Mouse (Mus musculus) midbrain, embryonic 10.5 days (tissue): ENCODE data around the gene Morc2a. TPM values are rescaled to one million over a fixed set of nuclear protein-coding genes. Genes with fewer than 3 reads are reported as not detected.
"Not testable (repeated sequence)": the region's sequence is repeated elsewhere in the genome, so short reads cannot be mapped to it uniquely, and the experiment has no call there.

Experiments used
- DNase-seq: peaks from one replicate; pipeline ENCODE4 v3.0.0-alpha.2; 2017; ENCODE audit warnings: low spot score
- H3K27ac ChIP-seq: fragments of 300-500 bp; sonication (generic); replicated peaks from 2 replicates; pipeline ENCODE4 v1.5.1; 2016; ENCODE audit warnings: mild to moderate bottlenecking
- H3K27me3 ChIP-seq: fragments of 300-500 bp; sonication (generic); 2 replicates; pipeline ENCODE4 v1.6.1; 2016; ENCODE audit warnings: low read depth, mild to moderate bottlenecking; ENCODE audit not compliant: poor library complexity, severe bottlenecking
- H3K36me3 ChIP-seq: fragments of 300-500 bp; sonication (generic); 2 replicates; pipeline ENCODE4 v1.6.1; 2016; ENCODE audit warnings: mild to moderate bottlenecking, moderate library complexity
- H3K4me1 ChIP-seq: fragments of 300-500 bp; sonication (generic); 2 replicates; pipeline ENCODE4 v1.6.1; 2016
- H3K4me3 ChIP-seq: fragments of 300-500 bp; sonication (generic); 2 replicates; pipeline ENCODE4 v1.5.1; 2016; ENCODE audit warnings: mild to moderate bottlenecking, moderate library complexity
- H3K9me3 ChIP-seq: fragments of 300-500 bp; sonication (generic); replicated peaks from 2 replicates; pipeline ENCODE4 v1.6.1; 2016; ENCODE audit warnings: mild to moderate bottlenecking
- WGBS: fragments of 180-500 bp; shearing (Covaris S2); methylation state at CpG from one replicate; pipeline ENCODE4 v1.1.7; 2016; 5-methylcytosine and 5-hydroxymethylcytosine counted together
- polyA plus RNA-seq: library from polyadenylated mRNA; unstranded; fragments of >200 nt; fragmentation: Nextera tagmentation; extraction: Ambion mirVana; gene quantifications from 2 replicates; pipeline ENCODE4 v1.2.1, GENCODE M21; 2016

Morc2a gene
- 35.6 and 40.7 TPM in 2 replicates for polyA plus RNA-seq

DNA sequence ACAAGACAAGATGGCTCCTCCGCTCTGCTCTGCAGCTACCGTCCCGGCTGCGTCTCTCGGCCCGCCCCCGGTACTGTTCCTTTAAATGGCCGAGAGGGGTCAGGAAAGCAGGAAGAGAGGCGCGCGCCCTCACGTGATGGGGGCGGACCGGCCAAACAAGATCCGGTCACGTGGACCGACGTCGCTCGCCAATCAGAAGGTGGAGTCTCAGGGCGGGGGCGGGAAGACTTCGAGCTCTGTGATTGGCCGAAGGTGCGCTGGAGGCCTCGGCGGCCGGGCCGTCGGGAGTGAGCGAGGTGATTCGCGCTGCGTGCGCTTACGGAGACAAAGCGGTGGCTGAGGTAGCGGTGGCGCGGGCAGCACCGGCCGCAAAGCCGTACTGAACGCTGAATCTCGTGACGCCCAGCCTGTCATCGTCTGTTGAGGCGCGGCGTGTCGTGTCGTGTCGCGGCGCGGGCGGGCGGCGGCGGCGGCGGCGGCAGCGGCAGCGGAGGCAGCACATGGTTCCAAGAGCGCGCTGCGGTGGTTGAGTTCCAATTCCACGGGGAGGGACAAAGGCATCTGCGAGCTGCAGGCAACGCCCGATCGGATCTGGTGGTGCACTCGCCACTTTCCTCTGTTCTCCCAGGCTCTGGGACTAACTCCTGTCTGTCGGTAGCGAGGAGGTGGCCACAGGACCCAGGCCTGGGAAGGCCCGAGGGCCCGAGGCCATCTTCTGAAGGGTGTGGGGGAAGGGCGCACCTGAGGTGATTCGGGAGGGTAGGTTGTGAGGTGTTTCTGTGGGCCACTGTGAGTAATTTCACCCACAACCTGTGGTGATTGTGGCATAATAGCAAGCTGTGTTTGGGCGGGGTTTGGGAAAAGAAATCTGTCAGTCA lies at the start of gene Morc2a:
Gene Morc2a (plus strand): TSS at position 228 of the 878 bp plus-strand sequence.
- DNase-seq, result peak; percentile 98
- Histone ChIP-seq H3K27me3 (no peaks in the 10 kb centered on the region), H3K36me3 (peaks cover 79% of the 10 kb centered on the region), H3K4me1 (peaks cover 18% of the 10 kb centered on the region), H3K4me3 (peak within 1 kb of the TSS; percentile 85), H3K27ac (peak within 1 kb of the TSS; percentile 99), H3K9me3 (peaks cover 55% of the 10 kb centered on the region)
- WGBS, result 1% methylated on average over 81 of the region's 81 CpGs

DNA sequence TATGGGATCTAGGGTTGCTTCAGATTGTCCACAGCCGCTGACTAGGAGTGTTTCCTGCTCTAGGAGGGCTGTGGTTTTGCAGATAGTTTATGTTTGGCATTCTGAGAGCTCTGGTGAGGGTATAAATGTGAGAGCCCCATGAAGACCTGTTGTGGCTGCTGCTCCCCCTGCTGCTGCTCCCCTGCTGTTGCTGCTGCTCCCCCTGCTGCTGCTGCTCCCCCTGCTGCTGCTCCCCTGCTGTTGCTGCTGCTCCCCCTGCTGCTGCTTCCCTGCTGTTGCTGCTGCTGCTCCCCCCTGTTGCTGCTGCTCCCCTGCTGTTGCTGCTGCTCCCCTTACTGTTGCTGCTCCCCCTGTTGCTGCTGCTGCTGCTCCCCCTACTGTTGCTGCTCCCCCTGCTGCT lies 47.0 kb upstream of the Morc2a start:
- H3K4me1 ChIP-seq, H3K9me3 ChIP-seq, H3K36me3 ChIP-seq, DNase-seq, H3K4me3 ChIP-seq, H3K27me3 ChIP-seq, H3K27ac ChIP-seq: not testable (repeated sequence)
- 71% methylated on average over 1 of the region's 1 CpGs for WGBS

DNA sequence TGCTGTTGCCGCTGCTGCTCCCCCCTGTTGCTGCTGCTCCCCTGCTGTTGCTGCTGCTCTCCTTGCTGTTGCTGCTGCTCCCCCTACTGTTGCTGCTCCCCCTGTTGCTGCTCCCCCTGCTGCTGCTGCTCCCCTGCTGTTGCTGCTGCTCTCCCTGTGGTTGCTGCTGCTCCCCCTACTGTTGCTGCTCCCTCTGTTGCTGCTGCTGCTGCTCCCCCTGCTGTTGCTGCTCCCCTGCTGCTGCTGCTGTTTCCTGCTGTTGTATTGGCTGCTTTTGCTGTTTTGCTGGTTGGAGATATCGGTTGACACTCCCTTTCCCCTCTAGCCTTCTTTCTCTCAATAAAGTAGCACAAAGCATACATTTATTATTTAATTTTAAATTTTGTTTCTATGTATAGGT lies 46.3 kb upstream of the Morc2a start:
- H3K9me3 ChIP-seq, H3K4me3 ChIP-seq, DNase-seq, H3K36me3 ChIP-seq, H3K27ac ChIP-seq, H3K4me1 ChIP-seq, H3K27me3 ChIP-seq: not testable (repeated sequence)
- WGBS, result 75% methylated on average over 2 of the region's 2 CpGs

DNA sequence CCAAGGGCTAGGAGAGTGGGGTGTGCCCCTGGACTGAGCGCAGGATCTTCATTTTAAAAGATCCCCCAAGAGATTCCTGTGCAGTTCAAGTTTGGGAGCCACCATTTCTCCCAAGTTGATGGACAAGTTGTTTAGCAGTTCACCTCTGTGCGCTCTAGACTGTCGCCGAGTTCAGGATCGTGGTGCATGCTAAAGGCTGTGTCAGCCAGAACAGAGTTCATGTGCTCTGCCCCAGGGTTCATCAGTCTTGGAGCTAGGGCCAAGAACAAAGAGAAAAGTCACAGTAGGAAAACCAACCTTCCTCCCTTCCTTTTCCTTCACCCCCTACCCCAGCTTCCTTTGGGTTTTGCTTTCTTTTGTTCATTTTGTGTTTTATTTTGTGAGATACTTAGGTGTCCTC lies 42.5 kb upstream of the Morc2a start:
- Histone ChIP-seq H3K36me3 (no peaks in the 10 kb centered on the region), H3K4me1 (no peaks in the 10 kb centered on the region), H3K27me3 (no peaks in the 10 kb centered on the region), H3K27ac (no peak overlapping the region), H3K9me3 (no peaks in the 10 kb centered on the region), H3K4me3 (no peak overlapping the region)
- WGBS, result 88% methylated on average over 5 of the region's 5 CpGs
- no peak for DNase-seq

DNA sequence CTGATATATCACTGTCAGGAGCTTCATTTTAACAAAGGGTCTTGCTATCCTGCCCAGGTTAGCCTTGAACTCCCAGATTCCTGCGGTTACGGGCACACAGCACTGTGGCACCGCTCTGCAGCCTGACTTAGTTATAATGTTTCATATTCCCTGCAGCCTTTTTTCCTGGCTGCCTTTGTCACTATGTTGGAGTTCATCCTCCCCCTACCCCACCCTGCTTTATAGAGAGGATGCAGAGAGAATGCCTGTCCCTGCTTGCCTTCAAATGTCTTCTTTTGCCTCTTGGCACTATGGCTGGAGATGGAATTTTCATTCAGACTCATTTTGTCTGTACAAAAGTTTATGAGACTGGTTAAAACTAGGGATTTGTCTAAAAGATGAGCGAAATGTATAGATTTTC lies 33.4 kb upstream of the Morc2a start:
- Histone ChIP-seq H3K27ac (no peak overlapping the region), H3K9me3 (no peaks in the 10 kb centered on the region), H3K4me3 (no peak overlapping the region), H3K4me1 (no peaks in the 10 kb centered on the region), H3K36me3 (no peaks in the 10 kb centered on the region), H3K27me3 (no peaks in the 10 kb centered on the region)
- DNase-seq, result no peak
- WGBS, result 90% methylated on average over 4 of the region's 4 CpGs

DNA sequence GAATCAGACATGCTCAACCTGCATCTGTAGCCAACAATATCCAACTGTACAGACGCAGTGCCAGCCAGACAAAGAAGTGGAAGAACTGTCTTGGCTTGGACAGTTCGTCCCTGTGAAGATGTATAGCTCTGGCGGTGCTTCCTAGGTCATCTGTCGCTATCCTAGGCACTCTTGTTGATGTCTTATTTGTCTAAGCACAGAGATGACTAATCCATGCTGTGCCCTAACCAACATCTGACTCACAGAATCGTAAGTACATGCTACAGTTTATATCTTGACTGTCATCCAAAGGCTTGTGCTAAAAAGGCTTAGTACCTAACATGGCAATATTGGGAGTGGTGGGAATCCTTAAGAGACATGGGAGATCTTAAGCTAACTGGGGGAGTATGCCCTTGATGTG lies 26.2 kb upstream of the Morc2a start:
- peaks cover 4% of the 10 kb centered on the region; the same call in 1 of the 2 replicates for H3K9me3 ChIP-seq
- no peak overlapping the region for H3K27ac ChIP-seq
- no peak for DNase-seq
- H3K4me3 ChIP-seq, result no peak overlapping the region
- H3K4me1 ChIP-seq, result no peaks in the 10 kb centered on the region
- H3K27me3 ChIP-seq, result peaks cover 8% of the 10 kb centered on the region
- H3K36me3 ChIP-seq, result no peaks in the 10 kb centered on the region
- WGBS, result 78% methylated on average over 5 of the region's 5 CpGs

DNA sequence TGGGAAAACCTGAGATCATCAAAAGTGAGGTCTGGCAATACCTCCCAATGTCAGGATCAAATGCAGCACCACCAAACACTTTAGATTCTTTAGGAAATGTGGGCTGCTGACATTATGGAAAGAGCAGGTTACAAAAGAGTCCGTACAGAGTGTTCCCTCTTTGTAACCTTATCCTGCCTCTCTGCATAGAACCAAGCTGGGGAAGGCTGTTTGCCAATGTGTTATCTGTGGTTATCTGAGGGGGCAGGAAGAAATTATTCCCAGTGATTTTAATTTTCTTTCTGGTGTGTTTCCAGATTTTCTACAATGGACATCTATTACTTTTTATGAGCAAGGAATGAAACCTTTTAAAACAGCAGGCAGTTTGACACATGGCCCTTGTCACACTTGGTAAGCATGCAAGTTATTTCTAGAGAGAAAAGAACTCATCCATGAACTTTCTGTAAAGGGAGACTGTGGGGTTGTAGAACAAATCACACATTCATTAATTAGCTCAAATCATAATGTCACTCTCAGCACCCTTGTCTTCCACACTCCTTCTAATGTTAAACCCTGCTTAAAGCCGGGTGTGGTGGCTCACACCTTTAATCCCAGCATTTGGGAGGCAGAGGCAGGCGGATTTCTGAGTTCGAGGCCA lies 24.5 kb upstream of the Morc2a start:
- Histone ChIP-seq H3K27ac (no peak overlapping the region), H3K4me1 (peaks cover 9% of the 10 kb centered on the region), H3K4me3 (no peak overlapping the region), H3K9me3 (peaks cover 4% of the 10 kb centered on the region; the same call in 1 of the 2 replicates), H3K27me3 (peaks cover 24% of the 10 kb centered on the region), H3K36me3 (no peaks in the 10 kb centered on the region)
- no peak for DNase-seq
- WGBS, result 89% methylated on average over 4 of the region's 4 CpGs

DNA sequence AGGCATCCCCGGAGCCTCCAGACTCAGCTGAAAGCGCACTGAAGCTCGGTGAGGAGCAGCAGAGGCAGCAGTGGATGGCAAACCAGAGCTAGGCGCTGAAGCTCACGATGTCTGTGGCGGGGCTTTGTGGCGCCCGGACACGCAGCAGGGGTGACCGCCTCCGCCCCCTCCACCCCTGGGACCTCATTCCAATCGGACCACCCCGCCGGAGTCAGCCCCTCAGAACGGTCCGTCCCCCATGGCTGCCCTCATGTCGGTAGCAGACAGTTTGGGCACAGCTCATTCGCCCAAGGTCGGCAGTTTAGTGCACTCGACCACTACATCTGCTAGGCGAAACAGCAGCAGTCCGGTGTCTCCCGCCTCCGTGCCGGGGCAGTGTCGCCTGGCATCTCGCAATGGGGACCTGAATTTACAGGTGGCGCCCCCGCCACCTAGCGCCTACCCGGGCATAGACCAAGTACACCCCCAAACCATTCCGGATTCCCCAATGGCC lies 19.9 kb upstream of the Morc2a start:
- WGBS, result 1% methylated on average over 32 of the region's 32 CpGs
- Histone ChIP-seq H3K4me1 (peaks cover 10% of the 10 kb centered on the region), H3K9me3 (peaks cover 4% of the 10 kb centered on the region; the same call in 1 of the 2 replicates), H3K27ac (no peak overlapping the region), H3K4me3 (peak overlapping the region; percentile 60), H3K36me3 (no peaks in the 10 kb centered on the region), H3K27me3 (peaks cover 39% of the 10 kb centered on the region)
- peak; percentile 48 for DNase-seq

DNA sequence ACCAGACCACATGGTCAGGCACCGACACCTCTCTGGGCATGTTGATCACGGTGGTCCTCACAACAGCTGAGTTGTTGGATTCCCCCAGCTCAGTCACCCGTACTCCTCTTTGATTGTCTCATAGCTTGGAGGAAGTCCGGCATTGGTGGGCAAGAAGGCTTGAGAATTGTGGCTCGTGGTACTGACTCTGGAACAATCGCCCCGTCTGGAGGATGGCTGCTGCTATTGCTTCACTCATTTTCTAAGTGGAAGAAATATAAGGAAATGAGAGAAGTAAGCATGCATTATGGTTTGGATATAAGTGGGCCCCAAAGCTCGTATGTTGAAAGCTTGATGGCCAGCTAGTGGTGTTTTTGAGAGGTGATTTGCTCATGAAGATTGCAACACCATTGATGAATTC lies 15.7 kb upstream of the Morc2a start:
- H3K4me1 ChIP-seq, H3K27ac ChIP-seq, H3K4me3 ChIP-seq, DNase-seq, H3K36me3 ChIP-seq: not testable (repeated sequence)
- Histone ChIP-seq H3K27me3 (peaks cover 27% of the 10 kb centered on the region), H3K9me3 (peaks cover 16% of the 10 kb centered on the region; the same call in 1 of the 2 replicates)
- WGBS, result 88% methylated on average over 8 of the region's 8 CpGs

DNA sequence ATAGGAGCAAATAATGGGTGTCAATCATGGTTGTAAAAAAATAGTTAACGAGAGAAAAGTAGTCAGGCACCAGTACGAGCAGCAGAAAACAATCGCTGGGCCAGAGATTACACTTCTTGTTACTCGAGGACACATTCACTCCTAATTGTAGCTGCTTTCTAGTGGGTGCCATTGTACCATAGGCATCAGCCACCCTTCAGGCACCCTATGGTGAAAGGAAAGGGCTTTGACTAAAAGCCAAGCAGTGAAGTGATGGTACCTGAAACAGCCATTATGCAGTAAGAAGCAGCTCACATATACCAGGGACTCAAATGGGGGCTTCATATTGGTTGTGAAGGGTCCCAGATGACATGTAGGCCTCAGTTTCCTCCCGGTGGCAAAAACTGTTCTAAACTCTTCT lies 1.3 kb upstream of the Morc2a start:
- peaks cover 18% of the 10 kb centered on the region for H3K4me1 ChIP-seq
- H3K27ac ChIP-seq, result no peak overlapping the region
- no peaks in the 10 kb centered on the region for H3K27me3 ChIP-seq
- WGBS, result 87% methylated on average over 5 of the region's 5 CpGs
- no peak for DNase-seq
- H3K36me3 ChIP-seq, result peaks cover 79% of the 10 kb centered on the region
- H3K4me3 ChIP-seq, result peak overlapping the region; percentile 85
- H3K9me3 ChIP-seq, result peaks cover 70% of the 10 kb centered on the region

DNA sequence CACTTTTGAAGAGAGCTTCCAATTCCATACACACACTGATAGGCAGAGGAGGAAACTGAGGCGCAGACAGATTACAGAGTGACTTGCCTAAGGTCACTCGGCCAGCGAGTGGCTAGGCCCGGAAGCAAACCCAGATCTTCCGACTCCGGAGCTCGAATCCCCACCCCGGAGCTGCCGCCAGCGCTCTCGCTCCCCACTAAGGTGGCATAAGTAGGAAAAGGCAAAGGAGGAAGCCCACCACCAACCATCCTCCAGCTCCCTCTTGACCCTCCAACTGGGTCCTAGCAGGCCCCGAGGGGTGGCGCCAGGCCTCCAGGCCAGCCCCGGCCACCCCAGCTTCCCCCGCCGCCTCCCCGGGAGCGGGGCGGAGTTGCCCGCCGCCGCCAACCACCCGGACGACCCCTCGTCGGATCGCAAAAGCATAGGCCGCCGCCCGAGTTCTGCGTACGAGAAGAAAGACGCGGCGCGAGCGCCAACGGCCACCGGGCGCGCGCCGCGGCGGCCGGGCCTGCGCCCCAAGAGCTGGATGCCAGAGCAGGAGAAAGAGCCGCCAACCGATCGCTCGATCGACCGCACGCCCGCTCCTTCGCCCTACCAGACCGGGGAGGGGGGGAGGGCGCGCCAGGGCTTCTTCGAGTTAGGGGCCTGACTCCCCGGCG lies 557 bp upstream of the Morc2a start:
- Histone ChIP-seq H3K9me3 (peaks cover 62% of the 10 kb centered on the region), H3K27ac (peak overlapping the region; percentile 99), H3K36me3 (peaks cover 79% of the 10 kb centered on the region), H3K27me3 (no peaks in the 10 kb centered on the region), H3K4me1 (peaks cover 18% of the 10 kb centered on the region), H3K4me3 (peak overlapping the region; percentile 85)
- 1% methylated on average over 53 of the region's 62 CpGs for WGBS
- DNase-seq, result no peak

DNA sequence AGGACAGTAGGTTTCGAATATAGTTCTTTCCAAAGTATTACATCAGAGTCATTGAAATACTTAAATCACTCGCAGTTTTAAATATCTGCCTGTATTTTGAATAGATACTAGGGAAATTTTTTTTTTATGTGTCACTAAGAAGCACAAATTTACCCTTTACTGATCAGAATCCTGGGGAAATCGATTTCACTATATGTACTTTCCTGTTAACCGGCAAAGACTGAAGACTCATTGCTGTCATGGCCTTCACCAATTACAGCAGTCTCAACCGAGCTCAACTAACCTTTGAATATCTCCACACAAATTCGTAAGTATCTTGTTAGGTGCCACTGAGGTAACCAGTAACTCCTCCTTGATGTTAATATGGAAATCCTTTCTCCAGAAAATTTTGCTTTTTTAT lies 1.1 kb downstream of the Morc2a start:
- peaks cover 79% of the 10 kb centered on the region for H3K36me3 ChIP-seq
- H3K4me3 ChIP-seq, result peak overlapping the region; percentile 85
- H3K27me3 ChIP-seq, result no peaks in the 10 kb centered on the region
- DNase-seq, result no peak
- H3K9me3 ChIP-seq, result peaks cover 45% of the 10 kb centered on the region
- WGBS, result 93% methylated on average over 6 of the region's 6 CpGs
- peaks cover 18% of the 10 kb centered on the region for H3K4me1 ChIP-seq
- H3K27ac ChIP-seq, result no peak overlapping the region
